Mouse (Mus musculus): ENCODE data around the gene Zfr. TPM values are rescaled to one million over a fixed set of nuclear protein-coding genes. Genes with fewer than 3 reads are reported as not detected.

Gene Zfr
- polyA plus RNA-seq, 1 experiment from 2014 or later, result 128 TPM

MicroRNA genes within 50 kb of the gene (microRNA counts, 519-probe panel; counts per million panel counts)
- not detected for microRNA mmu-miR-1898

Small RNA genes within 50 kb of the gene (microRNA-seq; reads per million reads assigned to microRNA genes)
- not detected for gene Mir1898

Other genes starting within 250 kb of the Zfr start
- 5.1 and 6.3 TPM in 2 replicates for gene Npr3, start 210.5 kb upstream of the Zfr start, polyA plus RNA-seq (2015; fragmentation: Nextera tagmentation; extraction: Ambion mirVana)
- gene Sub1, start 120.8 kb upstream of the Zfr start, polyA plus RNA-seq (2015; fragmentation: Nextera tagmentation; extraction: Ambion mirVana), result 659 and 669 TPM in 2 replicates
- 15.0 TPM in 2 replicates for gene Mtmr12, start 87.2 kb downstream of the Zfr start, polyA plus RNA-seq (2015; fragmentation: Nextera tagmentation; extraction: Ambion mirVana)
- gene Golph3, start 203.6 kb downstream of the Zfr start, polyA plus RNA-seq (2015; fragmentation: Nextera tagmentation; extraction: Ambion mirVana), result 78.0 and 87.2 TPM in 2 replicates
- 0.59 and 0.89 TPM in 2 replicates for gene 1810049J17Rik, start 204.1 kb downstream of the Zfr start, polyA plus RNA-seq (2015; fragmentation: Nextera tagmentation; extraction: Ambion mirVana)